Mouse (Mus musculus) stomach, embryonic 14.5 days (tissue): ENCODE data around the gene Agfg2. TPM values are rescaled to one million over a fixed set of nuclear protein-coding genes. Genes with fewer than 3 reads are reported as not detected.

Source experiments
- ATAC-seq: fragments of 200-750 bp; cut with Nextera tagmentation; 2 replicates; pipeline ENCODE4 v1.8.0; 2017; ENCODE audit warnings: low read depth, moderate TSS enrichment; ENCODE audit not compliant: insufficient number of reproducible peaks, insufficient read depth, low FRiP score
- H3K27ac ChIP-seq: fragments of 300-500 bp; sonication (generic); 2 replicates; pipeline ENCODE4 v1.5.1; 2014; ENCODE audit warnings: mild to moderate bottlenecking, low read length, moderate library complexity, mixed read lengths
- H3K27me3 ChIP-seq: fragments of 300-500 bp; sonication (generic); 2 replicates; pipeline ENCODE4 v1.6.1; 2014; ENCODE audit warnings: low read length, control low read depth, mixed read lengths; ENCODE audit not compliant: control insufficient read depth, insufficient read depth
- H3K36me3 ChIP-seq: fragments of 300-500 bp; sonication (generic); 2 replicates; pipeline ENCODE4 v1.6.1; 2014; ENCODE audit warnings: mild to moderate bottlenecking, control low read depth, low read length, moderate library complexity, mixed read lengths; ENCODE audit not compliant: control insufficient read depth, insufficient read depth
- H3K4me1 ChIP-seq: fragments of 300-500 bp; sonication (generic); 2 replicates; pipeline ENCODE4 v1.6.1; 2014; ENCODE audit warnings: low read length, control low read depth, mixed read lengths; ENCODE audit not compliant: control insufficient read depth, insufficient read depth
- H3K4me2 ChIP-seq: fragments of 300-500 bp; sonication (generic); replicated peaks from 2 replicates; pipeline ENCODE4 v1.6.1; 2014; ENCODE audit warnings: low read depth, low read length, control low read depth
- H3K4me3 ChIP-seq: fragments of 300-500 bp; sonication (generic); 2 replicates; pipeline ENCODE4 v1.5.1; 2014; ENCODE audit warnings: low read depth, low read length, control low read depth
- H3K9ac ChIP-seq: fragments of 300-500 bp; sonication (generic); replicated peaks from 2 replicates; pipeline ENCODE4 v1.6.1; 2014; ENCODE audit warnings: low read depth, mild to moderate bottlenecking, control low read depth, low read length, moderate library complexity, mixed read lengths
- H3K9me3 ChIP-seq: fragments of 300-500 bp; sonication (generic); 2 replicates; pipeline ENCODE4 v1.6.1; 2016; ENCODE audit warnings: low read depth, low read length, control low read depth; ENCODE audit not compliant: control insufficient read depth
- WGBS: fragments of 180-500 bp; shearing (Covaris S2); extraction: QIAGEN DNeasy Blood & Tissue Kit; methylation state at CpG from one replicate; pipeline ENCODE4 v1.1.7; 2014; 5-methylcytosine and 5-hydroxymethylcytosine counted together
- polyA plus RNA-seq: library from polyadenylated mRNA; unstranded; fragments of >200 nt; fragmentation: Nextera tagmentation; extraction: Ambion mirVana; gene quantifications from 2 replicates; pipeline ENCODE4 v1.2.1, GENCODE M21; 2014

The Agfg2 gene
- polyA plus RNA-seq, 1 experiment from 2014 or later, result 12.9 TPM

DNA sequence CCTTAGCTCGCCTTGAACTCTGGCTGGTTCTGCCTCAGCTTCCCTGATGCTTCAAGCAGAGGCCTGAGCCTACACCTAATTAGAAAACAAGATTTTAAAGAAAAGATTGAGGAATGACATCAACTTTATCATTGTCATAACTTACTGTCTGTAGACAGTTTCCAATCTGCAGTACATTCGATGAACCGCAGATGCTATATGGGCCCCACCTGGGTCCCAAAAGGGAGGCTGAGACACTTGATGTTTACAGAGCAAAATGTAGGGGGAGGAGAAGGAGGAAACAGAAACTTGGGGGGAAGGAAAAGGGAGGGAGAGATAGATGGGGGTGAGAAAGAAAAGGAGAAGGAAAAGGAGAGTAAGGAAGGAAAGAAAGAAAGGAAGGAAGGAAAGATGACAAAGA is 5.4 kb upstream of the Agfg2 start:
- Histone ChIP-seq H3K27me3 (no peaks in the 10 kb centered on the region), H3K4me1 (no peaks in the 10 kb centered on the region), H3K36me3 (no peaks in the 10 kb centered on the region), H3K27ac (no peak overlapping the region), H3K4me2 (no peak overlapping the region), H3K4me3 (no peak overlapping the region), H3K9ac (no peak overlapping the region), H3K9me3 (no peaks in the 10 kb centered on the region)
- WGBS, result 68% methylated on average over 3 of the region's 3 CpGs
- no peak for ATAC-seq

GRCm38 (mm10) chr5:137686127-137686790 is 1.7 kb upstream of the Agfg2 start:
- WGBS, result 77% methylated on average over 6 of the region's 6 CpGs
- no peaks in the 10 kb centered on the region for H3K27me3 ChIP-seq
- H3K4me1 ChIP-seq, result peaks cover 6% of the 10 kb centered on the region
- H3K4me2 ChIP-seq, result no peak overlapping the region
- H3K9ac ChIP-seq, result no peak overlapping the region
- H3K9me3 ChIP-seq, result no peaks in the 10 kb centered on the region
- H3K36me3 ChIP-seq, result no peaks in the 10 kb centered on the region
- no peak overlapping the region for H3K27ac ChIP-seq
- H3K4me3 ChIP-seq, result no peak overlapping the region
- ATAC-seq, result peak; percentile 20; the same call in 1 of the 2 replicates

- Histone ChIP-seq H3K36me3 (no peaks in the 10 kb centered on the region), H3K4me2 (no peak overlapping the region), H3K9me3 (no peaks in the 10 kb centered on the region), H3K4me3 (no peak overlapping the region), H3K9ac (no peak overlapping the region), H3K27ac (no peak overlapping the region), H3K27me3 (no peaks in the 10 kb centered on the region), H3K4me1 (peaks cover 6% of the 10 kb centered on the region)
- 91% methylated on average over 3 of the region's 3 CpGs for WGBS
- ATAC-seq, result no peak
Measured at GRCm38 (mm10) chr5:137685653-137686052, 1.1 kb upstream of the Agfg2 start.

GRCm38 (mm10) chr5:137683388-137684293 is 885 bp downstream of the Agfg2 start:
- ATAC-seq, result no peak

GRCm38 (mm10) chr5:137682526-137682925 is 2.0 kb downstream of the Agfg2 start:
- whole genome bisulfite sequencing, result 91% methylated on average over 6 of the region's 6 CpGs
- Histone ChIP-seq H3K36me3 (no peaks in the 10 kb centered on the region), H3K4me1 (peaks cover 6% of the 10 kb centered on the region), H3K9me3 (no peaks in the 10 kb centered on the region), H3K9ac (no peak overlapping the region), H3K4me3 (no peak overlapping the region), H3K27me3 (no peaks in the 10 kb centered on the region), H3K4me2 (no peak overlapping the region), H3K27ac (no peak overlapping the region)
- ATAC-seq, result no peak

More at GRCm38 (mm10) chr5:137683388-137684293, 885 bp downstream of the Agfg2 start:
- H3K4me2 ChIP-seq, result peak overlapping the region; percentile 95
- no peaks in the 10 kb centered on the region for H3K36me3 ChIP-seq
- peak overlapping the region; percentile 71 for H3K4me3 ChIP-seq
- 9% methylated on average over 28 of the region's 28 CpGs for whole genome bisulfite sequencing
- H3K27me3 ChIP-seq, result no peaks in the 10 kb centered on the region
- peak overlapping the region; percentile 53 for H3K9ac ChIP-seq
- H3K9me3 ChIP-seq, result no peaks in the 10 kb centered on the region
- peak overlapping the region; percentile 63; the same call in 1 of the 2 replicates for H3K27ac ChIP-seq
- H3K4me1 ChIP-seq, result peaks cover 6% of the 10 kb centered on the region

DNA sequence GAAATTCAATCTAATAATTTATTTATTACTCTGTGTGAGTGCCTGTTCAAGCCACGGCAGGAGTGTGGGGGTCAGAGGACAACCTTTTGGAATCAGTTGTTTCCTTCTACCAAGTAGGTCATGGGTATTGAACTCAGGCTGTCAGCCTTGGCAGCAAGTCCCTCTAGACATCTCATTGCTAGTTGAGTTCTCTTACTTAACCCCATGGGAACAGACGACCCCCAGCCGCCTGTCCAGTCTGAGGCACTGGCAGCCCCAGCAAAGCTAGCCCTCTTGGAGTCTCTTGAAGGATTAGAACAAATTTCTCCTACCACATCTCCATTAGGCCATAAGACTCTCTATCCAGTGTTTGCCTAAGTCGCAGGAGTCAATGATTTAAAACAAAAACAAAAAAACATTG is 4.8 kb downstream of the Agfg2 start:
- Histone ChIP-seq H3K4me1 (peaks cover 6% of the 10 kb centered on the region), H3K36me3 (no peaks in the 10 kb centered on the region), H3K27ac (no peak overlapping the region), H3K27me3 (no peaks in the 10 kb centered on the region), H3K4me3 (no peak overlapping the region), H3K4me2 (no peak overlapping the region), H3K9ac (no peak overlapping the region), H3K9me3 (no peaks in the 10 kb centered on the region)
- ATAC-seq, result no peak
- WGBS, result 75% methylated on average over 4 of the region's 4 CpGs

GRCm38 (mm10) chr5:137678736-137679135 is 5.8 kb downstream of the Agfg2 start:
- Histone ChIP-seq H3K36me3 (no peaks in the 10 kb centered on the region), H3K9me3 (no peaks in the 10 kb centered on the region), H3K4me1 (peaks cover 6% of the 10 kb centered on the region), H3K4me3 (no peak overlapping the region), H3K27me3 (no peaks in the 10 kb centered on the region), H3K4me2 (no peak overlapping the region), H3K27ac (no peak overlapping the region), H3K9ac (no peak overlapping the region)
- WGBS, result 83% methylated on average over 3 of the region's 3 CpGs
- ATAC-seq, result no peak

GRCm38 (mm10) chr5:137677859-137678258 is 6.7 kb downstream of the Agfg2 start:
- ATAC-seq, result no peak
- H3K4me2 ChIP-seq, result no peak overlapping the region
- 92% methylated on average over 8 of the region's 8 CpGs for WGBS
- no peak overlapping the region for H3K27ac ChIP-seq
- no peak overlapping the region for H3K9ac ChIP-seq
- no peak overlapping the region for H3K4me3 ChIP-seq
- H3K36me3 ChIP-seq, result no peaks in the 10 kb centered on the region
- H3K4me1 ChIP-seq, result peaks cover 5% of the 10 kb centered on the region; the same call in 1 of the 2 replicates
- H3K27me3 ChIP-seq, result no peaks in the 10 kb centered on the region
- no peaks in the 10 kb centered on the region for H3K9me3 ChIP-seq
